Mouse (Mus musculus) left cerebral cortex, postnatal 4 days (tissue): ENCODE data around the gene Ntng1. TPM values are rescaled to one million over a fixed set of nuclear protein-coding genes. Genes with fewer than 3 reads are reported as not detected.
A peak's percentile ranks its signal among the peaks of the same experiment; 100 is the strongest.

Experiments used
- DNase-seq: peaks from one replicate; pipeline ENCODE4 v3.0.0-alpha.2; 2022
- intact Hi-C: fragments of 180-260 bp; cut with DNase I; formaldehyde crosslinking; loops from one replicate; pipeline ENCODE4 v1.15.1; 2025
- total RNA-seq, 2 experiments: library from RNA; stranded (reverse); gene quantifications; 2 replicates each; pipeline ENCODE4 v1.2.3; 2021

Gene Ntng1
- total RNA-seq, 2 experiments from 2014 or later = 17.9 to 24.3 TPM

GRCm38 (mm10) chr3:110055915-110056314 lies 87.9 kb downstream of the Ntng1 start:
- no peak for DNase-seq

GRCm38 (mm10) chr3:110055433-110055832 lies 88.4 kb downstream of the Ntng1 start:
- intact Hi-C loops = no loop called here
- no peak for DNase-seq

More at GRCm38 (mm10) chr3:110055915-110056314, 87.9 kb downstream of the Ntng1 start:
- intact Hi-C loops = no loop called here

- DNase-seq = no peak
- intact Hi-C loops = no loop called here
Measured at GRCm38 (mm10) chr3:110054125-110054524, 89.7 kb downstream of the Ntng1 start.

GRCm38 (mm10) chr3:110048152-110048551 lies 95.7 kb downstream of the Ntng1 start:
- intact Hi-C loops = no loop called here

GRCm38 (mm10) chr3:110046750-110047149 lies 97.1 kb downstream of the Ntng1 start:
- DNase-seq = no peak

More at GRCm38 (mm10) chr3:110048152-110048551, 95.7 kb downstream of the Ntng1 start:
- DNase-seq = no peak

GRCm38 (mm10) chr3:110044209-110044608 lies 99.6 kb downstream of the Ntng1 start:
- intact Hi-C loops = no loop called here
- DNase-seq = no peak

More at GRCm38 (mm10) chr3:110046750-110047149, 97.1 kb downstream of the Ntng1 start:
- intact Hi-C loops = no loop called here

- DNase-seq = no peak
- intact Hi-C loops = no loop called here
Measured at GRCm38 (mm10) chr3:110043641-110044187, 100.1 kb downstream of the Ntng1 start.

- intact Hi-C loops = no loop called here
- DNase-seq = no peak
Measured at GRCm38 (mm10) chr3:110022783-110023599, 120.8 kb downstream of the Ntng1 start.

- no peak for DNase-seq
- intact Hi-C loops = no loop called here
Measured at GRCm38 (mm10) chr3:110010870-110011626, 132.8 kb downstream of the Ntng1 start.

- no peak for DNase-seq
- intact Hi-C loops = no loop called here
Measured at GRCm38 (mm10) chr3:110010441-110010840, 133.4 kb downstream of the Ntng1 start.

GRCm38 (mm10) chr3:110000349-110000748 lies 143.5 kb downstream of the Ntng1 start:
- intact Hi-C loops = no loop called here
- DNase-seq = no peak

GRCm38 (mm10) chr3:109995663-109996024 lies 148.2 kb downstream of the Ntng1 start:
- DNase-seq = no peak
- intact Hi-C loops = no loop called here

GRCm38 (mm10) chr3:109994978-109995662 lies 148.7 kb downstream of the Ntng1 start:
- DNase-seq = peak; percentile 83
- intact Hi-C loops = no loop called here

- DNase-seq = no peak
- intact Hi-C loops = no loop called here
Measured at GRCm38 (mm10) chr3:109984086-109984485, 159.7 kb downstream of the Ntng1 start.

GRCm38 (mm10) chr3:109977614-109978013 lies 166.2 kb downstream of the Ntng1 start:
- intact Hi-C loops = no loop called here
- no peak for DNase-seq

GRCm38 (mm10) chr3:109975106-109975505 lies 168.7 kb downstream of the Ntng1 start:
- intact Hi-C loops = no loop called here
- no peak for DNase-seq

GRCm38 (mm10) chr3:109971465-109971864 lies 172.3 kb downstream of the Ntng1 start:
- intact Hi-C loops = no loop called here
- DNase-seq = no peak

- intact Hi-C loops = no loop called here
- peak; percentile 27 for DNase-seq
Measured at GRCm38 (mm10) chr3:109970181-109970580, 173.6 kb downstream of the Ntng1 start.

- intact Hi-C loops = no loop called here
- no peak for DNase-seq
Measured at GRCm38 (mm10) chr3:109962631-109963030, 181.2 kb downstream of the Ntng1 start.

GRCm38 (mm10) chr3:109942960-109943359 lies 200.9 kb downstream of the Ntng1 start:
- intact Hi-C loops = no loop called here

GRCm38 (mm10) chr3:109937634-109938033 lies 206.2 kb downstream of the Ntng1 start:
- DNase-seq = no peak
- intact Hi-C loops = no loop called here

More at GRCm38 (mm10) chr3:109942960-109943359, 200.9 kb downstream of the Ntng1 start:
- DNase-seq = no peak
